In genomic region chr16:38742659-38743131, GRCm38 (mm10) we compare ENCODE assay signal across 9 mouse cellular contexts. TPM values are rescaled to one million over a fixed set of nuclear protein-coding genes. Genes with fewer than 3 reads are reported as not detected.
DNase-seq lines count a peak whose midpoint lies in the region; ATAC-seq and TF ChIP-seq lines count a peak whose summit lies in the region.
"Had no signal": no experiment of that assay in that cellular context is flagged by ENCODE, and none has a peak within 500 bp of the region (broad histone marks: within the 10 kb centered on the region; RNA-seq: fewer than 3 reads in every experiment).

No protein-coding gene starts in this region.

- H3K9ac ChIP-seq in limb, embryonic 14.5 days (ENCODE audit: low read depth, low read length, severe bottlenecking), result peak overlapping the region; percentile 88
- peak overlapping the region; percentile 91 for H3K9ac ChIP-seq in midbrain, postnatal 0 days (replicated peaks; ENCODE audit: low read length, poor library complexity, severe bottlenecking)

- H3K4me3 ChIP-seq in embryonic facial prominence, embryonic 10.5 days, result peak overlapping the region; percentile 74
- H3K4me3 ChIP-seq in limb, embryonic 14.5 days (replicated peaks; ENCODE audit: low read length), result peak overlapping the region; percentile 86
- peak overlapping the region; percentile 92 for H3K4me3 ChIP-seq in midbrain, postnatal 0 days (ENCODE audit: low read depth, low read length)

- H3K4me2 ChIP-seq in limb, embryonic 14.5 days (replicated peaks; ENCODE audit: low read depth, low read length, severe bottlenecking), result peak overlapping the region; percentile 70
- H3K4me2 ChIP-seq in midbrain, postnatal 0 days (ENCODE audit: low read depth, low read length, poor library complexity, severe bottlenecking), result peak overlapping the region; percentile 86

- H3K36me3 ChIP-seq in embryonic facial prominence, embryonic 10.5 days (replicated peaks), result no peaks in the 10 kb centered on the region
- no peaks in the 10 kb centered on the region for H3K36me3 ChIP-seq in limb, embryonic 14.5 days (ENCODE audit: control insufficient read depth, insufficient read depth, low read length)
- no peaks in the 10 kb centered on the region for H3K36me3 ChIP-seq in midbrain, postnatal 0 days (ENCODE audit: insufficient read depth, low read length)

- H3K9me3 ChIP-seq in embryonic facial prominence, embryonic 10.5 days, result no peaks in the 10 kb centered on the region
- no peaks in the 10 kb centered on the region for H3K9me3 ChIP-seq in limb, embryonic 14.5 days (ENCODE audit: control insufficient read depth, low read length)
- no peaks in the 10 kb centered on the region for H3K9me3 ChIP-seq in midbrain, postnatal 0 days (ENCODE audit: low read length)

- no peak for TF ChIP-seq POLR2A in limb, embryonic 14.5 days (IDR thresholded peaks at IDR 0.05; ENCODE audit: borderline replicate concordance, extremely low read depth, insufficient read depth, insufficient read length)

- in situ Hi-C loops in Patski (cut with MboI; ENCODE audit: low pct_unique_long_range_greater_than_20kb), result no loop called here

- peak; percentile 36 for DNase-seq in kidney, adult 18-20 months
- DNase-seq in kidney, adult 8-10 months, result no peak
- peak; percentile 17 for DNase-seq in Patski (ENCODE audit: low read depth, low spot score)
- DNase-seq in embryonic facial prominence, embryonic 10.5 days (ENCODE audit: low spot score), result peak; percentile 62
- peak; percentile 34 to 42 for DNase-seq in heart, postnatal 36 days
- DNase-seq in limb, embryonic 14.5 days (ENCODE audit: low spot score), result peak; percentile 31
- DNase-seq in midbrain, postnatal 0 days (ENCODE audit: low spot score), result peak; percentile 34
- peak; percentile 36 for DNase-seq in yolk sac, embryonic 10.5 days (ENCODE audit: low spot score)

- TF ChIP-seq CTCF in Patski (IDR thresholded peaks at IDR 0.05), result no peak
- TF ChIP-seq CTCF in midbrain, postnatal 0 days (IDR thresholded peaks at IDR 0.05), result no peak

- intact Hi-C loops in heart, postnatal 36 days (cut with DNase I), result loop anchor here (2.0 kb wide), 1 partner anchor 18 kb away; no protein-coding TSS in a partner anchor

- POLR2A ChIA-PET in Patski (lab: Charles Lee), result no interaction called here

- H3K27ac ChIP-seq in embryonic facial prominence, embryonic 10.5 days (replicated peaks), result peak overlapping the region; percentile 89
- peak overlapping the region; percentile 76 for H3K27ac ChIP-seq in limb, embryonic 14.5 days (replicated peaks; ENCODE audit: low read depth, low read length)
- H3K27ac ChIP-seq in midbrain, postnatal 0 days (ENCODE audit: low read depth, low read length), result peak overlapping the region; percentile 85

- H3K4me1 ChIP-seq in embryonic facial prominence, embryonic 10.5 days, result peaks cover 22% of the 10 kb centered on the region
- H3K4me1 ChIP-seq in limb, embryonic 14.5 days (ENCODE audit: control insufficient read depth, insufficient read depth, low read length), result no peaks in the 10 kb centered on the region
- no peaks in the 10 kb centered on the region for H3K4me1 ChIP-seq in midbrain, postnatal 0 days (ENCODE audit: insufficient read depth, low read length)

- ATAC-seq in Patski, result peak; percentile 70
- ATAC-seq in limb, embryonic 14.5 days (ENCODE audit: low FRiP score, low read depth), result peak; percentile 42
- ATAC-seq in midbrain, postnatal 0 days (ENCODE audit: low FRiP score), result peak; percentile 63

- CTCF ChIA-PET in Patski (lab: Charles Lee), result interaction anchor here (1.1 kb wide), 1 partner anchor 21 kb away, joined by 3 read pairs; no protein-coding TSS in a partner anchor

- peaks cover 11% of the 10 kb centered on the region for H3K27me3 ChIP-seq in Patski
- H3K27me3 ChIP-seq in embryonic facial prominence, embryonic 10.5 days (replicated peaks; ENCODE audit: low read depth, poor library complexity, severe bottlenecking), result peaks cover 16% of the 10 kb centered on the region
- no peaks in the 10 kb centered on the region for H3K27me3 ChIP-seq in limb, embryonic 14.5 days (ENCODE audit: control insufficient read depth, insufficient read depth, low read length)
- H3K27me3 ChIP-seq in midbrain, postnatal 0 days (ENCODE audit: insufficient read depth, low read length), result no peaks in the 10 kb centered on the region

- WGBS in embryonic facial prominence, embryonic 10.5 days, result under 1% methylated on average over 13 of the region's 13 CpGs
- 0% methylated on average over 13 of the region's 13 CpGs for WGBS in limb, embryonic 14.5 days
- 0% methylated on average over 13 of the region's 13 CpGs for WGBS in midbrain, postnatal 0 days

RNA-seq across cellular contexts. Expression of gene B4galt4, which starts 0.6 kb away (rescaled TPM):
- polyA plus RNA-seq in Patski (2021), result 13.0 TPM
- 26.2 and 27.8 TPM in 2 replicates for polyA plus RNA-seq in embryonic facial prominence, embryonic 10.5 days (2016; fragmentation: Nextera tagmentation; extraction: Ambion mirVana)
- 10 to 100 TPM; 10.1 to 11.9 TPM for total RNA-seq in heart, postnatal 36 days (2021)
- polyA plus RNA-seq in limb, embryonic 14.5 days (2012; rRNA removed), result 17.7 and 18.7 TPM in 2 replicates
- 30.9 and 34.3 TPM in 2 replicates for polyA plus RNA-seq in limb, embryonic 14.5 days (2014; fragmentation: Nextera tagmentation; extraction: Ambion mirVana)
- 30.6 and 30.9 TPM in 2 replicates for total RNA-seq in midbrain, postnatal 0 days (2014; rRNA removed)
- 26.5 and 28.1 TPM in 2 replicates for polyA plus RNA-seq in midbrain, postnatal 0 days (2015; fragmentation: Nextera tagmentation; extraction: Ambion mirVana)
- total RNA-seq: MEL had no signal

RNA-seq across cellular contexts. Expression of gene Arhgap31, which starts 29.6 kb away (rescaled TPM):
- 0.24 TPM for polyA plus RNA-seq in Patski (2021)
- polyA plus RNA-seq in embryonic facial prominence, embryonic 10.5 days (2016; fragmentation: Nextera tagmentation; extraction: Ambion mirVana), result 9.6 and 12.0 TPM in 2 replicates
- total RNA-seq in heart, postnatal 36 days (2021), result 10 to 100 TPM; 37.4 to 43.5 TPM
- polyA plus RNA-seq in limb, embryonic 14.5 days (2012; rRNA removed), result 15.0 and 15.3 TPM in 2 replicates
- polyA plus RNA-seq in limb, embryonic 14.5 days (2014; fragmentation: Nextera tagmentation; extraction: Ambion mirVana), result 18.1 and 20.3 TPM in 2 replicates
- total RNA-seq in midbrain, postnatal 0 days (2014; rRNA removed), result 10.0 and 10.5 TPM in 2 replicates
- polyA plus RNA-seq in midbrain, postnatal 0 days (2015; fragmentation: Nextera tagmentation; extraction: Ambion mirVana), result 2.9 and 3.2 TPM in 2 replicates

RNA-seq across cellular contexts. Expression of gene Upk1b, which starts 57.4 kb away (rescaled TPM):
- polyA plus RNA-seq in Patski (2021), result not detected
- polyA plus RNA-seq in embryonic facial prominence, embryonic 10.5 days (2016; fragmentation: Nextera tagmentation; extraction: Ambion mirVana), result 1.2 and 1.4 TPM in 2 replicates
- 1 to 10 TPM; 3.1 to 5.9 TPM for total RNA-seq in heart, postnatal 36 days (2021)
- 12.6 and 18.1 TPM in 2 replicates for polyA plus RNA-seq in limb, embryonic 14.5 days (2012; rRNA removed)
- polyA plus RNA-seq in limb, embryonic 14.5 days (2014; fragmentation: Nextera tagmentation; extraction: Ambion mirVana), result 41.0 and 46.6 TPM in 2 replicates
- total RNA-seq in midbrain, postnatal 0 days (2014; rRNA removed), result 0.19 and 0.44 TPM in 2 replicates
- polyA plus RNA-seq in midbrain, postnatal 0 days (2015; fragmentation: Nextera tagmentation; extraction: Ambion mirVana), result 0.67 and 1.0 TPM in 2 replicates
- total RNA-seq: MEL had no signal

Comparison
In these comparisons a context has a peak if more than half of its experiments do, and no peak if none do; other contexts are left out.
1. DNase-seq: peak in kidney, adult 18-20 months (single experiment), Patski (single experiment), embryonic facial prominence, embryonic 10.5 days (single experiment), heart, postnatal 36 days (2 of 2), limb, embryonic 14.5 days (single experiment), midbrain, postnatal 0 days (single experiment) and yolk sac, embryonic 10.5 days (single experiment); none in kidney, adult 8-10 months (0 of 2).
2. Peak in every context shown above with its lines, with median percentiles within 50 percentile points of each other: ATAC-seq, H3K27ac ChIP-seq and H3K4me3 ChIP-seq.